Mouse (Mus musculus) forebrain, embryonic 16.5 days (tissue): ENCODE measurements at regions not wholly inside any gene's neighbourhood (a gene's known extent, or its start where the extent isn't known, plus 50 kb on each side); places are given as distances from the start of the nearest gene placed in this dataset.
"Not testable (repeated sequence)": the region's sequence is repeated elsewhere in the genome, so short reads cannot be mapped to it uniquely, and the experiment has no call there.

Experiments
- ATAC-seq: fragments of 200-750 bp; cut with Nextera tagmentation; 2 replicates; pipeline ENCODE4 v1.8.0; 2017; ENCODE audit warnings: mild to moderate bottlenecking, moderate library complexity
- H3K27ac ChIP-seq: fragments of 300-500 bp; sonication (generic); 2 replicates; pipeline ENCODE4 v1.5.1; 2014; ENCODE audit warnings: low read length, control low read depth
- H3K27me3 ChIP-seq: fragments of 300-500 bp; sonication (generic); replicated peaks from 2 replicates; pipeline ENCODE4 v1.6.1; 2014; ENCODE audit warnings: low read length; ENCODE audit not compliant: control insufficient read depth, insufficient read depth
- H3K36me3 ChIP-seq: fragments of 300-500 bp; sonication (generic); 2 replicates; pipeline ENCODE4 v1.6.1; 2014; ENCODE audit not compliant: control insufficient read depth, insufficient read depth
- H3K4me1 ChIP-seq: fragments of 300-500 bp; sonication (generic); replicated peaks from 2 replicates; pipeline ENCODE4 v1.6.1; 2014; ENCODE audit warnings: low read length; ENCODE audit not compliant: control insufficient read depth, insufficient read depth
- H3K4me2 ChIP-seq: fragments of 300-500 bp; sonication (generic); 2 replicates; pipeline ENCODE4 v1.6.1; 2014; ENCODE audit warnings: mild to moderate bottlenecking, low read length, control low read depth
- H3K4me3 ChIP-seq: fragments of 300-500 bp; sonication (generic); replicated peaks from 2 replicates; pipeline ENCODE4 v1.5.1; 2014; ENCODE audit warnings: mild to moderate bottlenecking, low read length, control low read depth
- H3K9ac ChIP-seq: fragments of 300-500 bp; sonication (generic); replicated peaks from 2 replicates; pipeline ENCODE4 v1.6.1; 2014; ENCODE audit warnings: low read depth, low read length, control low read depth
- H3K9me3 ChIP-seq: fragments of 300-500 bp; sonication (generic); 2 replicates; pipeline ENCODE4 v1.6.1; 2016; ENCODE audit warnings: low read length; ENCODE audit not compliant: control insufficient read depth
- WGBS: fragments of 180-500 bp; shearing (Covaris S2); extraction: QIAGEN DNeasy Blood & Tissue Kit; methylation state at CpG from one replicate; pipeline ENCODE4 v1.1.7; 2014; 5-methylcytosine and 5-hydroxymethylcytosine counted together

GRCm38 (mm10) chr13:74563483-74564330 lies 69.9 kb upstream of the Zfp825 start:
- not testable (repeated sequence) for H3K4me1 ChIP-seq, H3K27me3 ChIP-seq, H3K36me3 ChIP-seq, H3K9me3 ChIP-seq
- H3K4me3 ChIP-seq = peak overlapping the region; percentile 65
- peak; percentile 100 for ATAC-seq
- peak overlapping the region; percentile 63 for H3K4me2 ChIP-seq
- peak overlapping the region; percentile 62 for H3K9ac ChIP-seq
- peak overlapping the region; percentile 60 for H3K27ac ChIP-seq
- WGBS = 2% methylated on average over 27 of the region's 27 CpGs

GRCm38 (mm10) chr13:74564331-74564727 lies 70.5 kb upstream of the Zfp825 start:
- not testable (repeated sequence) for H3K36me3 ChIP-seq, H3K27me3 ChIP-seq, ATAC-seq, H3K4me1 ChIP-seq, H3K27ac ChIP-seq, H3K9me3 ChIP-seq
- WGBS = 20% methylated on average over 2 of the region's 2 CpGs
- H3K9ac ChIP-seq = peak overlapping the region; percentile 62
- H3K4me3 ChIP-seq = peak overlapping the region; percentile 65
- peak overlapping the region; percentile 63 for H3K4me2 ChIP-seq

- WGBS = 63% methylated on average over 4 of the region's 4 CpGs
- H3K36me3 ChIP-seq, H3K9me3 ChIP-seq, H3K4me2 ChIP-seq, H3K4me3 ChIP-seq, H3K9ac ChIP-seq, H3K27me3 ChIP-seq, H3K27ac ChIP-seq, H3K4me1 ChIP-seq, ATAC-seq: not testable (repeated sequence)
These were observed 69.4 kb upstream of the Erap1 start for GRCm38 (mm10) chr13:74569967-74570366.
